Mouse (Mus musculus): Measurements from ENCODE around the gene Nthl1. TPM values are rescaled to one million over a fixed set of nuclear protein-coding genes. Genes with fewer than 3 reads are reported as not detected.
A peak's percentile ranks its signal among the peaks of the same experiment; 100 is the strongest.

Nthl1 gene
- 14.3 and 14.9 TPM in 2 replicates for polyA plus RNA-seq (2016; fragmentation: Nextera tagmentation; extraction: Ambion mirVana)

DNA sequence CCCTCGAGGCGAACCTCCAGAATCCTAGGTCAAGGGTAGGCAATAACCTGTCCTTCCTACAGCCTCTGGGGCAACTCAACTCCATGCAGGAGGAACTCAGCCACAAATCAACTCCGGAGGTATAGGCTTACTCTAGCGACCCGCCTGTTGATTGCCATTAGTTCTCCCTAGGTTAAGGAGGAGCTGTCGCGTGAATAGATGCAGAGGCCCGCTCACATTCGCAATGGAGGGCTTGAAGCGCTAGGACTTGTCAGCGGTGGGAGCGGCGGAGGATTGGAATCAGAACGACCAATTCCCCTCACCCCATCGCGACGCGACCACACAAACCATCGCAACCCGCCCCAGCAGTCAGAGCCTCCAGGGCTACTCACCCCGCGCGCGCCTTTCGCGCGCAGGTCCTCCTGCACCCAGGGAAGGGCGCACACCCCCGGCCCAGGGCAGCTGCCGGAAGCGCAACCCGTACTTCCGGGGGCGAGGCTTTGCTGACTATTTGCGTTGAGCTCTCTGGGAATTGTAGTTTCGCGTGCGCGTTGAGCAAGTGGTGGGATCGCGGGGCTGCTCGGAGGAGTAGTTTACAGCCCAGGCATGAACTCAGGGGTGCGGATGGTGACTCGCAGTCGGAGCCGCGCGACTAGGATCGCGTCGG is at the start of gene Nthl1, which contains the start of gene Tsc2:
TSS of gene Nthl1 (plus strand) at position 514 of the 646 bp plus-strand sequence.
TSS of gene Tsc2 (minus strand) at position 464 of the 646 bp plus-strand sequence.
- H3K27ac ChIP-seq (replicated peaks): peak within 1 kb of the TSS; percentile 72
- H3K9me3 ChIP-seq: no peaks in the 10 kb centered on the region
- no peaks in the 10 kb centered on the region for H3K27me3 ChIP-seq
- H3K4me1 ChIP-seq: peaks cover 18% of the 10 kb centered on the region
- peak within 1 kb of the TSS; percentile 75 for H3K9ac ChIP-seq (replicated peaks)
- peak within 1 kb of the TSS; percentile 77 for H3K4me3 ChIP-seq
- H3K4me2 ChIP-seq (replicated peaks): peak within 1 kb of the TSS; percentile 94
- WGBS: 2% methylated on average over 51 of the region's 51 CpGs
- peaks cover 33% of the 10 kb centered on the region for H3K36me3 ChIP-seq
- ATAC-seq (ENCODE audit: low FRiP score, low read depth): peak; percentile 88

- no peak for ATAC-seq (ENCODE audit: low FRiP score, low read depth)
- H3K27ac ChIP-seq (replicated peaks): no peak overlapping the region
- no peak overlapping the region for H3K9ac ChIP-seq (replicated peaks)
- H3K4me1 ChIP-seq: no peaks in the 10 kb centered on the region
- H3K27me3 ChIP-seq: no peaks in the 10 kb centered on the region
- no peaks in the 10 kb centered on the region for H3K9me3 ChIP-seq
- H3K4me3 ChIP-seq: no peak overlapping the region
- 67% methylated on average over 5 of the region's 5 CpGs for whole genome bisulfite sequencing
- no peak overlapping the region for H3K4me2 ChIP-seq (replicated peaks)
- peaks cover 88% of the 10 kb centered on the region for H3K36me3 ChIP-seq
These were observed 48.6 kb upstream of the Nthl1 start for GRCm38 (mm10) chr17:24583599-24584460.

GRCm38 (mm10) chr17:24584520-24584919 is 48.0 kb upstream of the Nthl1 start:
- Histone ChIP-seq H3K9ac (replicated peaks) (no peak overlapping the region), H3K27ac (replicated peaks) (no peak overlapping the region), H3K4me1 (no peaks in the 10 kb centered on the region), H3K4me3 (no peak overlapping the region), H3K27me3 (no peaks in the 10 kb centered on the region), H3K4me2 (replicated peaks) (no peak overlapping the region), H3K36me3 (peaks cover 86% of the 10 kb centered on the region), H3K9me3 (no peaks in the 10 kb centered on the region)
- no peak for ATAC-seq (ENCODE audit: low FRiP score, low read depth)
- WGBS: 65% methylated on average over 3 of the region's 3 CpGs

GRCm38 (mm10) chr17:24586532-24586931 is 45.9 kb upstream of the Nthl1 start:
- H3K9ac ChIP-seq (replicated peaks): no peak overlapping the region
- no peaks in the 10 kb centered on the region for H3K27me3 ChIP-seq
- no peak overlapping the region for H3K27ac ChIP-seq (replicated peaks)
- no peak overlapping the region for H3K4me2 ChIP-seq (replicated peaks)
- no peak overlapping the region for H3K4me3 ChIP-seq
- 96% methylated on average over 4 of the region's 4 CpGs for WGBS
- no peaks in the 10 kb centered on the region for H3K4me1 ChIP-seq
- H3K9me3 ChIP-seq: no peaks in the 10 kb centered on the region
- H3K36me3 ChIP-seq: peaks cover 83% of the 10 kb centered on the region
- no peak for ATAC-seq (ENCODE audit: low FRiP score, low read depth)

DNA sequence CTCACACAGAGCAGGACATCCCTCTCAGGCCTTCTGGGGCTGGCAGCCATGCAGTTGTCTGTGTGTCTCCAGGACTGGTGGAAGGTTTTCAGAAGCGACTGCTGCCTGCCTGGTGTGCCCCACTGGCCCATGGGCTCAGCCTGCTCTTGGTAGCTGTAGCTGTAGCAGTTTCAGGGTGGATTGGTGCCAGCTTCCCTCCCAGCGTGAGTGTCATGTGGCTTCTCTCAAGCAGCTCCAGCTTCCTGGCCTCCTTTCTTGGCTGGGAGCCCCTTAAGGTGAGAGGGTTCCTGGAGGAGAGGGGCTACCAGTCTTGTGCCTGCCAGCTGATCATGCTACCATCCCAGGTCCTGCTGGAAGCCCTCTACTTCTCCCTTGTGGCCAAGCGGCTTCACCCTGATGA is 41.5 kb upstream of the Nthl1 start:
- Histone ChIP-seq H3K4me3 (no peak overlapping the region), H3K36me3 (peaks cover 91% of the 10 kb centered on the region), H3K4me1 (no peaks in the 10 kb centered on the region), H3K9ac (replicated peaks) (no peak overlapping the region), H3K27ac (replicated peaks) (no peak overlapping the region), H3K27me3 (no peaks in the 10 kb centered on the region), H3K9me3 (no peaks in the 10 kb centered on the region), H3K4me2 (replicated peaks) (no peak overlapping the region)
- 95% methylated on average over 3 of the region's 3 CpGs for WGBS
- ATAC-seq (ENCODE audit: low FRiP score, low read depth): no peak

DNA sequence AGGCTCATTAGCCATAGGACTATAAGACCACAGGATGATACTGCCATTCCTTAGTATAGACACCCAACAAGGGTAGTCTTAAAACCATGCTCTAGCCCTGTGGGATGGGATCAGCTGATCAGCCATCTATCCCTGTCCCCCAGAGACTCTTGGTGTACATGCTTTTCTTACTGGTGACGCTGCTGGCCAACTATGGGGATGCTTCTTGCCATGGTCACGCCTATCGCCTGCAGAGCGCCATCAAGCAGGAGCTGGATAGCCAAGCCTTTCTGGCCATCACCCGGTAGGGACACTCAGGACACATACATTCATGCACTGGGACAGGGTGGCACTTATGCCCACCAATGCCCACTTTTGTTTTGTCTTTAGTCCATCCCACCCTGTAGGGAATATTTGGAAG is 40.8 kb upstream of the Nthl1 start:
- Histone ChIP-seq H3K4me1 (no peaks in the 10 kb centered on the region), H3K4me3 (no peak overlapping the region), H3K27ac (replicated peaks) (no peak overlapping the region), H3K36me3 (peaks cover 91% of the 10 kb centered on the region), H3K4me2 (replicated peaks) (no peak overlapping the region), H3K9ac (replicated peaks) (no peak overlapping the region), H3K9me3 (no peaks in the 10 kb centered on the region), H3K27me3 (no peaks in the 10 kb centered on the region)
- no peak for ATAC-seq (ENCODE audit: low FRiP score, low read depth)
- WGBS: 94% methylated on average over 5 of the region's 5 CpGs

GRCm38 (mm10) chr17:24593248-24593647 is 39.2 kb upstream of the Nthl1 start:
- Histone ChIP-seq H3K4me2 (replicated peaks) (no peak overlapping the region), H3K27me3 (no peaks in the 10 kb centered on the region), H3K27ac (replicated peaks) (no peak overlapping the region), H3K9ac (replicated peaks) (no peak overlapping the region), H3K36me3 (peaks cover 93% of the 10 kb centered on the region), H3K4me1 (no peaks in the 10 kb centered on the region), H3K4me3 (no peak overlapping the region), H3K9me3 (no peaks in the 10 kb centered on the region)
- 93% methylated on average over 5 of the region's 5 CpGs for WGBS
- no peak for ATAC-seq (ENCODE audit: low FRiP score, low read depth)

DNA sequence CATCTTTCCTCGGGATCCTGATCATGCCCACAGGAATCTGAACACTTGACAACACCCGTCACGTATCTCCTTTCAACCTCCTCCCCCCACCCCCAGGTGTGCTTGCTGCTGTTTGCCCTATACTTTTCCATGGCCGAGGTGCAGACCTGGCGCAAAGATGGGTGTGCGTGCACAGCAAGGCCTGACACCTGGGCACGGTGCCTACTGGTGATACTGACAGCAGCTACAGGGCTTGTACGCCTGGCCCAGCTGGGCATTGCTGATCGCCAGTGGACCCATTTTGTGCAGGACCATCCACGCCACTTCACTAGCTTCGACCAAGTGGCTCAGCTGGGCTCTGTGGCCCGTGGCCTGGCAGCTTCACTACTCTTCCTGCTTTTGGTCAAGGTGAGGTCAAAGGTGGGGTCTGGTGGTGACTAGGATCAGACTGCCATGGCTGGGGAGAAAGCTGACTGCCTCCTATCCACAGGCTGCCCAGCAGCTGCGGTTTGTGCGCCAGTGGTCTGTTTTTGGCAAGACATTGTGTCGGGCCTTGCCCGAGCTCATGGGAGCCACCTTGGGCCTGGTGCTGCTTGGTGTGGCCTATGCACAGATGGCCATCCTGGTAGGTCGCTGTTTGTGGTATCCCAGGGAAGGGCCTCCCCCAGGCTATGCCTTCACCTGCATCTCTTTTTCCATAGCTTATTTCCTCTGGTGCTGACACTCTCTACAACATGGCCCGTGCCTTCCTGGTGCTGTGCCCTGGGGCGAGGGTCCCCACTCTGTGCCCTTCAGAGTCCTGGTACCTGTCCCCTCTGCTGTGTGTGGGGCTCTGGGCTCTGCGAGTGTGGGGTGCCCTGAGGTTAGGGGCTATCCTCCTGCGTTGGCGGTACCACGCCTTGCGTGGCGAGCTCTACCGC is 38.2 kb upstream of the Nthl1 start:
- Histone ChIP-seq H3K4me1 (no peaks in the 10 kb centered on the region), H3K9me3 (no peaks in the 10 kb centered on the region), H3K9ac (replicated peaks) (no peak overlapping the region), H3K36me3 (peaks cover 93% of the 10 kb centered on the region), H3K4me2 (replicated peaks) (no peak overlapping the region), H3K27ac (replicated peaks) (no peak overlapping the region), H3K4me3 (no peak overlapping the region), H3K27me3 (no peaks in the 10 kb centered on the region)
- no peak for ATAC-seq (ENCODE audit: low FRiP score, low read depth)
- WGBS: 94% methylated on average over 26 of the region's 26 CpGs

GRCm38 (mm10) chr17:24595126-24596072 is 37.1 kb upstream of the Nthl1 start:
- ATAC-seq (ENCODE audit: low FRiP score, low read depth): no peak
- Histone ChIP-seq H3K9me3 (no peaks in the 10 kb centered on the region), H3K9ac (replicated peaks) (no peak overlapping the region), H3K27ac (replicated peaks) (no peak overlapping the region), H3K4me1 (no peaks in the 10 kb centered on the region), H3K36me3 (peaks cover 97% of the 10 kb centered on the region), H3K27me3 (no peaks in the 10 kb centered on the region), H3K4me2 (replicated peaks) (no peak overlapping the region), H3K4me3 (no peak overlapping the region)
- WGBS: 77% methylated on average over 17 of the region's 17 CpGs

DNA sequence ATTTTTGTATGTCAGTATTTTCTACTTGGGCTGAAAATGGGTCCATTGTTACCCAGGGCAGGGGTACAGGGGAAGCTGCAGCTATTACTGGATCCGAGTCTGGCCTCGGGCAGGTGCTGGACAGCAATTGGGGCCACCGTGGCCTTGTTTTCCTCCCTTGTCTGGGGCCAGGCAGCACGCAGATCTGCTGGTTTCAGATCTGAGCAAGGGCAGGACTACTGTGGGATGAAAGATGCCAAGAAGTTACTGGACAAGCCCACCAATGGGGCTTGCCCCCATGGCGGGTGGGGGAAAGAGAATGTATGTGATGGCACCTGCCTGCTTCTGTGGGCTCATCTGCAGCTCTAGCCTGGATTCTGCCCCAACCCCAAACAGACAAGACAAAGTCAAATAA is 36.4 kb upstream of the Nthl1 start:
- ATAC-seq (ENCODE audit: low FRiP score, low read depth): no peak
- Histone ChIP-seq H3K27me3 (no peaks in the 10 kb centered on the region), H3K4me3 (no peak overlapping the region), H3K9me3 (no peaks in the 10 kb centered on the region), H3K27ac (replicated peaks) (no peak overlapping the region), H3K9ac (replicated peaks) (no peak overlapping the region), H3K4me1 (no peaks in the 10 kb centered on the region), H3K36me3 (peaks cover 97% of the 10 kb centered on the region), H3K4me2 (replicated peaks) (no peak overlapping the region)
- 88% methylated on average over 5 of the region's 5 CpGs for WGBS

All from midbrain, embryonic 12.5 days (tissue).